Mouse (Mus musculus) hindbrain, embryonic 14.5 days (tissue): Measurements from ENCODE around the gene Adipor2. TPM values are rescaled to one million over a fixed set of nuclear protein-coding genes. Genes with fewer than 3 reads are reported as not detected.
A peak's percentile ranks its signal among the peaks of the same experiment; 100 is the strongest.

Source experiments
- ATAC-seq: fragments of 200-750 bp; cut with Nextera tagmentation; 2 replicates; pipeline ENCODE4 v1.8.0; 2017; ENCODE audit warnings: moderate number of reproducible peaks, mild to moderate bottlenecking, moderate TSS enrichment, moderate library complexity; ENCODE audit not compliant: low FRiP score
- DNase-seq: peaks from one replicate; pipeline ENCODE4 v3.0.0-alpha.2; 2015; ENCODE audit warnings: low spot score
- H3K27ac ChIP-seq: fragments of 300-500 bp; sonication (generic); 2 replicates; pipeline ENCODE4 v1.5.1; 2014; ENCODE audit warnings: mild to moderate bottlenecking, moderate library complexity
- H3K27me3 ChIP-seq: fragments of 300-500 bp; sonication (generic); 2 replicates; pipeline ENCODE4 v1.6.1; 2014; ENCODE audit warnings: mild to moderate bottlenecking, low read length, mixed read lengths; ENCODE audit not compliant: control insufficient read depth, insufficient read depth
- H3K36me3 ChIP-seq: fragments of 300-500 bp; sonication (generic); replicated peaks from 2 replicates; pipeline ENCODE4 v1.6.1; 2014; ENCODE audit not compliant: control insufficient read depth, insufficient read depth
- H3K4me1 ChIP-seq: fragments of 300-500 bp; sonication (generic); replicated peaks from 2 replicates; pipeline ENCODE4 v1.6.1; 2014; ENCODE audit warnings: antibody characterized with exemption, low read length, mixed read lengths; ENCODE audit not compliant: control insufficient read depth, insufficient read depth
- H3K4me2 ChIP-seq: fragments of 300-500 bp; sonication (generic); replicated peaks from 2 replicates; pipeline ENCODE4 v1.6.1; 2014; ENCODE audit warnings: mild to moderate bottlenecking, moderate library complexity
- H3K4me3 ChIP-seq: fragments of 300-500 bp; sonication (generic); replicated peaks from 2 replicates; pipeline ENCODE4 v1.5.1; 2014; ENCODE audit warnings: mild to moderate bottlenecking, low read length
- H3K9ac ChIP-seq: fragments of 300-500 bp; sonication (generic); 2 replicates; pipeline ENCODE4 v1.6.1; 2014
- H3K9me3 ChIP-seq: fragments of 300-500 bp; sonication (generic); 2 replicates; pipeline ENCODE4 v1.6.1; 2016; ENCODE audit warnings: low read length; ENCODE audit not compliant: control insufficient read depth
- WGBS: fragments of 180-500 bp; shearing (Covaris S2); extraction: QIAGEN DNeasy Blood & Tissue Kit; methylation state at CpG from one replicate; pipeline ENCODE4 v1.1.7; 2014; 5-methylcytosine and 5-hydroxymethylcytosine counted together
- polyA plus RNA-seq: library from polyadenylated mRNA; unstranded; fragments of >200 nt; fragmentation: Nextera tagmentation; extraction: Ambion mirVana; gene quantifications from 2 replicates; pipeline ENCODE4 v1.2.1, GENCODE M21; 2014

Adipor2 gene
- polyA plus RNA-seq, 1 experiment from 2014 or later = 27.3 TPM

DNA sequence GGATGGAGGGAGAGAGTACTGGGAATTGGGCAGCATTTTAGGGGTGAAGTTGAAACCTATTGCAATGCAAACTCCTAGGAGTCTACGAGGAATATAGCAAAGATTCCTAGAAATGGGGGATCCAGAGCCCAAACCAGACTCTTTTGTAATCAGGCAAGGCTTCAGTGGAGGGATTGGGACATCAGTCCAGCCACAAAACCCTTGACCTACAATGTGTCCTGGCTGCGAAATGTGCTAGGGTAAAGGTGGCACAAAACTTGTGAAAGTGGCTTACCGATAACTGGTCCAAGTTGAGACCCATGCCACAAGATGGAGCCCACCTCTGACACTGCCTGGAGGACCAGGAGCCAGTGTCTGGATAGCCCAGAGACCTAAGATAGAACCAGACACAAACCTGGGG is 18.1 kb downstream of the Adipor2 start:
- no peaks in the 10 kb centered on the region for H3K9me3 ChIP-seq
- H3K27ac ChIP-seq = no peak overlapping the region
- no peak overlapping the region for H3K4me3 ChIP-seq
- H3K4me1 ChIP-seq = no peaks in the 10 kb centered on the region
- 90% methylated on average over 3 of the region's 3 CpGs for WGBS
- H3K36me3 ChIP-seq = no peaks in the 10 kb centered on the region
- DNase-seq (no peak), ATAC-seq (no peak)
- H3K27me3 ChIP-seq = no peaks in the 10 kb centered on the region
- H3K4me2 ChIP-seq = no peak overlapping the region
- H3K9ac ChIP-seq = no peak overlapping the region

DNA sequence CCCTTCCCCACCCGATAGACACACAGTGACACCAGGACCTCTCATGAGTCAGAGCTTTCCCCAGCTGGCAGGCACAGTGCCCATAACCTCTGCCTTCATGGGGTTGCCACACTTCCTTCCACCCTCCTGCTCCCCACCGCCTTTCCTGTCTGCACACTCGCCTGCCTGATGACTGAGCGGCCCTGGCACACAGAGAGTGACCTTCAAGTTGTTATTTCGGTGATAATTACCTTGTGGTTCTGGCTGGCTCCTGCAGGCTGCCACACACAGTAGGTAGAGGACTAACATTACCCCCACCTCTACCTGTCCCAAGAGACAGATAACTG is 21.2 kb downstream of the Adipor2 start:
- no peak for ATAC-seq
- DNase-seq = no peak
- no peaks in the 10 kb centered on the region for H3K36me3 ChIP-seq
- no peak overlapping the region for H3K4me2 ChIP-seq
- H3K27ac ChIP-seq = no peak overlapping the region
- 84% methylated on average over 5 of the region's 5 CpGs for WGBS
- no peak overlapping the region for H3K4me3 ChIP-seq
- H3K9ac ChIP-seq = no peak overlapping the region
- H3K27me3 ChIP-seq = no peaks in the 10 kb centered on the region
- H3K4me1 ChIP-seq = no peaks in the 10 kb centered on the region
- no peaks in the 10 kb centered on the region for H3K9me3 ChIP-seq

DNA sequence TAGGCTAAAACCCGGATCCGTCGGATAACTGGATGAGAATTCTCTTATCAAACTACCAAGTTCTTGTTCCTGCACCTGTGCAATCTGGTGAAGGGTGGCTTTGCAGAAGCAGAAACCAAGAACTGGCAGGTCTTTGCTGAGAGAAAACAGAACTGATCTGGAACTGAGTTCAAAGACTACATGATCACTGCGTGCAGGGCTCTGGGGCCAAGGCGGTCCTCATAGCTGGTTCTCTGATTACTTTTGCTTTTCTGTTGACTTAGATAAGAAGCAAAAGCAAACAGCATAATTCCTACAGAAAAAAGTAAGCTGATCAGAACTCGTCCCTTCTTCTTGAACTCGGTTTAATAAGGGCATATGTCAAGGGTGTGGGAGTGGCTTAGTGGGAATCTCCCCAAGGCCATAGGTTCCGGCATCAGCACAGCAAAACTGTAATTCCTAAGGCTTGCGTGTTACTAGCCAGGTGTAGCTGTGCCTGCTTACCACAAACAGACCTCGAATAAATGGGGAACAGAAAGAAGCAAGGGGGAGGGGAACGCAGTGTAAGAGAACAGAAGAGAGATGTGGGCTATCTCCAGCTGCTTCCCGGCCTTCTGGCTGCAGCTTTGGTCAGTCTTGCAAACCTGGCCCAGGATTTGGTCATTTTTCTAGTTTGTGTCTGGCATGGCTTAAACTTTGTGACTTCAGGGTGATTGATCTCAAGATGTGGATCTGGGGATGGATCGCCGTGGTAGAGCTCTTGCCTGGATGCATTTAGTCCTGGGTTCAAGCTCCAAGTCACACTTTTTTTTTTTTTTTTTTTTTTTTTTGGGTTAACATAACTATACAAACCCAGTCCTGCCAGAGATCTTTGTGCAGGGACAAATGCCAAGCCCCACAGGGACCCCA is 21.8 kb downstream of the Adipor2 start:
- Histone ChIP-seq H3K27ac (no peak overlapping the region), H3K4me3 (no peak overlapping the region), H3K4me2 (no peak overlapping the region), H3K27me3 (no peaks in the 10 kb centered on the region), H3K9me3 (no peaks in the 10 kb centered on the region), H3K9ac (no peak overlapping the region), H3K4me1 (no peaks in the 10 kb centered on the region), H3K36me3 (no peaks in the 10 kb centered on the region)
- ATAC-seq = no peak
- 86% methylated on average over 14 of the region's 14 CpGs for WGBS
- no peak for DNase-seq

DNA sequence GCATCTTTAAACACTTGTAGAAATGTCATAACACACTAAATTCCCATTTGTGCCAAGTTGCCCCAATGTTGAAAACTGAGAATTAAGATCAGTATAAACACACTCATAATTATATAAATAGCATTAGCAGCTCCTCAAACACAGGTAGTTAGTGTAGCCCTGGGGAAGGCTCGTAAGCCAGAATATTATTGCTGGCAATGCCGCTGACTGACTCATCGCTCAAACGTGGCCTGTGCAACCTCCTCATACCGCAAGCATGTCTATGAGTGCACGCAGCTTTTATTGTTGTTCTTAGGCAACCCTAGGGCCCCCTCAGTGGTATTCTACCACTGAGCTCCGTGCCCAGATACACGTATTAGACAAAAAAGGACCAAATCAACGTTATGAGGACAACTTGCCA is 24.7 kb downstream of the Adipor2 start:
- peaks cover 10% of the 10 kb centered on the region; the same call in 1 of the 2 replicates for H3K4me1 ChIP-seq
- H3K27me3 ChIP-seq = no peaks in the 10 kb centered on the region
- no peaks in the 10 kb centered on the region for H3K36me3 ChIP-seq
- no peak overlapping the region for H3K27ac ChIP-seq
- WGBS = 87% methylated on average over 9 of the region's 9 CpGs
- ATAC-seq (no peak), DNase-seq (no peak)
- H3K4me2 ChIP-seq = no peak overlapping the region
- no peak overlapping the region for H3K9ac ChIP-seq
- no peaks in the 10 kb centered on the region for H3K9me3 ChIP-seq
- H3K4me3 ChIP-seq = no peak overlapping the region

DNA sequence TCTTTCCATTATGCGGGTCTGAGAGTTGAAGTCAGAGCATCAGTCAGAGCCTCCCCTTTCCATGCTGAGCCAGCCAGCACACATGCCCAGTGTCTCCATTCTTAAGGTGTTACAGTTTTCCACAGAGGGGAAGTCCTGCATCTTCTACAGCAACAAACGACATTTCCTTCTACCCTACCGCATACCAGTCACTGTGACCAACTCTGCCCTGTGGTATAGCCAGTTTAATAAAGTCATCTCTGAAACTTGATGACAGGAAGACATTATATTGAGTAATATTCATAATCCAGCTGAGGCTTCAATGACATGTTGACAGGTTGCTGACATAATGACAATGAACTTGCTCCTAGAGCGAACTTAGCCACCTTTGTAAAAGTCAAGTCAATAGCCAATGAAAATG is 26.8 kb downstream of the Adipor2 start:
- Histone ChIP-seq H3K4me3 (no peak overlapping the region), H3K9ac (no peak overlapping the region), H3K4me2 (no peak overlapping the region), H3K27me3 (no peaks in the 10 kb centered on the region), H3K4me1 (peaks cover 28% of the 10 kb centered on the region), H3K36me3 (no peaks in the 10 kb centered on the region), H3K9me3 (no peaks in the 10 kb centered on the region), H3K27ac (no peak overlapping the region)
- 87% methylated on average over 4 of the region's 4 CpGs for WGBS
- DNase-seq (no peak), ATAC-seq (no peak)

DNA sequence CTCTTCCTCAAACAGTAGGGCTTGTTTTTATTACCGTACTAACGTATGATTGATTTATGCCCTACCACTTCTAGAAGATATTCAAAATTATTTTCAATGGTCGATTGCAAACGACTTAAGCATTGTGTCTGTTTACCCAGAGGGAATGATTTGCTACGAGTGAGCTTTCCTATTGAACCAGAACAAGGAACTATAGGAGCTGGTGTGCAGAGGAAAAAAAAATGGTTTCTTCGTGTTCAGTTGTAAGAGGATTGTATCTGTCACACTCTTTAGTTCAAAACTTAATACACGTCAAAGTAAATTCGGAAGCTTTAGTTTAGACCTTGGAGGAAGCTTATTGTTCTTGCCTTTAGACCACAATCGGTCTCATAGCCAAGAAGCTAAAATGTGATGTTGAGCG is 28.4 kb downstream of the Adipor2 start:
- peak overlapping the region; percentile 95 for H3K27ac ChIP-seq
- peak; percentile 66 for DNase-seq
- ATAC-seq = peak; percentile 23; the same call in 1 of the 2 replicates
- peak overlapping the region; percentile 64 for H3K4me2 ChIP-seq
- WGBS = 22% methylated on average over 10 of the region's 10 CpGs
- no peaks in the 10 kb centered on the region for H3K27me3 ChIP-seq
- H3K4me3 ChIP-seq = peak overlapping the region; percentile 77
- H3K4me1 ChIP-seq = peaks cover 28% of the 10 kb centered on the region
- no peaks in the 10 kb centered on the region for H3K36me3 ChIP-seq
- H3K9ac ChIP-seq = peak overlapping the region; percentile 66
- H3K9me3 ChIP-seq = no peaks in the 10 kb centered on the region

DNA sequence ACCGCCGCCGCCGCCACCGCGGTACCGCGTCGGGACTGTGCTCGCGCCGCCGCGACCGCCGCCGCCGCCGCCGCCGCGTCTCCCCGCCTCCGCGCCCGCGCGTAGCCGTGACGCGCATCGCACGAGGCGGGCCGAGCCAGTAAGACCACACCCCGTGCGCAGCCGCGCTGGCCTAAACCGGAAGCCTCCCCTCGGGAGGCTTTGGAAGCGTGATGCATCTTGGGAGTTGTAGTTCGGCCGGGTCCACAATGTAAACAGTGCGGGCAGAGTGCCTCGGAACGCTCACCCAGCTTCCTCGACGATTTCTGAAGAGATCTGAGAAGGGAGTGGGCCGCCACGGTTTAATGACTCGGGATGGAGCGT is 28.9 kb downstream of the Adipor2 start:
- peaks cover 28% of the 10 kb centered on the region for H3K4me1 ChIP-seq
- peak overlapping the region; percentile 95 for H3K27ac ChIP-seq
- under 1% methylated on average over 44 of the region's 53 CpGs for WGBS
- DNase-seq = peak; percentile 99
- no peaks in the 10 kb centered on the region for H3K36me3 ChIP-seq
- H3K9me3 ChIP-seq = no peaks in the 10 kb centered on the region
- peak overlapping the region; percentile 84 for H3K9ac ChIP-seq
- peak overlapping the region; percentile 77 for H3K4me3 ChIP-seq
- H3K27me3 ChIP-seq = no peaks in the 10 kb centered on the region
- peak overlapping the region; percentile 64 for H3K4me2 ChIP-seq
- ATAC-seq = peak; percentile 99

DNA sequence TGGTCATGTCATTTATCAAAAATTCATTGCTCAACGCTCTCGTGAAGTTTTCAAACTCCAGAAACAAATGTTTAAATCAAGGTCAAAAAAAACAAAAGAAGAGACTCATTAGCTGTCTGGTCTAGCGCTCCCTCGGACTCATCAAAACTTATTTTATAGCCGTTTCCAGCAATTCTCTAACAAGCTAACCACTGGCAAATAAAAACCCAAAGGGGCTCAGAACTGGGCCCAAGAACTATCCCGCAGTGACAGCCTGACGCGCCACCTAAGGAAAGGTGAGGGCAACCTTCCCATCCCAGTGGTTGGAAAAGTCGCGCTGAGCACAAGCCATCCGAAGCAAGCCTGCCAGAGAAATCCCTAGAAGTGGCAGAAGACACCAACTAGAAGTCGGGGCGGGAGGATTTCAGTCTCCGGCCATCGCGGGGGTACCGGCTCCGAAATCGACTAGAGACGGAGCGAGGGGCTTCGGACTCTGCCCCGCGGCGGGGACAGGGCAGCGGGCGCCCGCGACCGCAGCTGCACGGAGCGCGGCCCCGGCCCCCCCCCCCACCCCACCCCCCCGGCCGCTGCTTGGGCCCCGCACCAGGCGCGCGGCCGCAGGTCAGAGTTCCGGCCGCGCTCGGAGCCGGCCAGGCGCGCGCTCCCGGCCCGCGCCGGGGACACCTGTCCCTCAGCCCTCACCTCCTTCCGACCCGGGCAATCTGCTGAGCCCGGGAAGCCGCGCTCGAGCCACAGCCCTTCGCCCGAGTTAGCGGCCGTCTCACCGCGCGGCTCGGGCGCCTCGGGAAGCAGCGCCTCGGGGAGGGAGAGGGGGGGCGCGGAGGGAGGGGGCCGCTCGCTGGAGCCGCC is 29.5 kb downstream of the Adipor2 start:
- H3K36me3 ChIP-seq = no peaks in the 10 kb centered on the region
- DNase-seq (peak; percentile 42), ATAC-seq (peak; percentile 81)
- H3K4me2 ChIP-seq = peak overlapping the region; percentile 90
- H3K4me1 ChIP-seq = peaks cover 28% of the 10 kb centered on the region
- H3K9me3 ChIP-seq = no peaks in the 10 kb centered on the region
- peak overlapping the region; percentile 77 for H3K4me3 ChIP-seq
- WGBS = 1% methylated on average over 25 of the region's 76 CpGs
- peak overlapping the region; percentile 84 for H3K9ac ChIP-seq
- H3K27ac ChIP-seq = peak overlapping the region; percentile 95
- H3K27me3 ChIP-seq = no peaks in the 10 kb centered on the region

DNA sequence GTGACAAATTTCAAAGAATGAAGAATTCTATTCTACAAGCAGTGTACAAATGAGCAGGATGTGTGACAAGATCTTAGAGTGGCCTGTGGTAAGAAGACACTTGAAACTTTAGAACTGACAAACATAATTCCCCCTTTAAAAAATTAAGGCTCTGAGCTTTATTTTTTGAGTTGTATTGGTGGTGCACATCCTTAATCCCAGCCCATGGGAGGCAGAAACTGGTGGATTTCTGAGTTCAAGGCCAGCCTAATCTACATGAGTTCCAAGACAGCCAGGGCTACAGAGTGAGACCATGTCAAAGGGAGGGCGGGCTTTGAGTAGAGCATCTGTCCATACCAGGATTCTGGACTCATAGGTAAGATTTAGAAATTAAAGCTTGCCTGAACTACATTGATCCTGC is 30.7 kb downstream of the Adipor2 start:
- WGBS = 96% methylated on average over 1 of the region's 1 CpGs
- Histone ChIP-seq H3K4me1 (peaks cover 28% of the 10 kb centered on the region), H3K36me3 (no peaks in the 10 kb centered on the region), H3K4me2 (peak overlapping the region; percentile 90), H3K27me3 (no peaks in the 10 kb centered on the region), H3K9me3 (no peaks in the 10 kb centered on the region), H3K4me3 (peak overlapping the region; percentile 77; the same call in 1 of the 2 replicates), H3K27ac (no peak overlapping the region), H3K9ac (peak overlapping the region; percentile 31; the same call in 1 of the 2 replicates)
- ATAC-seq (no peak), DNase-seq (no peak)
